Mouse (Mus musculus): ENCODE measurements around the gene Idnk.

DNA sequence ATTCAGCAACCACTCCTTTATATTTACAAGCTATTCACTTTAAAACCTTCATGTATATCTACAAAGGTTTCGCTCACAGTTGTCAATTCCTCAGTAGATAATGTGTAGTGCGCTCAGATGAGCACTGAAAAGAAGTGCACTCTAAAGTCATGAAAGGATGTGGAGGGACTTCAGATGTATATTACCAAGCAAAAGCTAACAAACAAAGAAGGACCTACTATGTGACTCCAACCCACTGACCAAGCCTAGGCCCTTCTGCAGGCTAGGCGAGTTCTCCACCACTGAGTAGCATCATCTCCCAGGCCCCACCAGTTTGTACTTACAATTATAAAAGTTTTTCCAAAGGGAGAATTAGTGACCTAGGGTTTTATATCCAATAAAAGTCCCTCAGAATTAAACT is 46.8 kb downstream of the Idnk start:
- TF ChIP-seq CTCF (IDR thresholded peaks at IDR 0.05; ENCODE audit: low read depth) = no peak
- no peak for TF ChIP-seq EP300 (IDR thresholded peaks at IDR 0.05; ENCODE audit: low read depth)
